Mouse (Mus musculus): ENCODE data around the gene Brd2. TPM values are rescaled to one million over a fixed set of nuclear protein-coding genes. Genes with fewer than 3 reads are reported as not detected.
"Not testable (repeated sequence)": the region's sequence is repeated elsewhere in the genome, so short reads cannot be mapped to it uniquely, and the experiment has no call there.

The Brd2 gene
- polyA plus RNA-seq, 1 experiment = 257 TPM

DNA sequence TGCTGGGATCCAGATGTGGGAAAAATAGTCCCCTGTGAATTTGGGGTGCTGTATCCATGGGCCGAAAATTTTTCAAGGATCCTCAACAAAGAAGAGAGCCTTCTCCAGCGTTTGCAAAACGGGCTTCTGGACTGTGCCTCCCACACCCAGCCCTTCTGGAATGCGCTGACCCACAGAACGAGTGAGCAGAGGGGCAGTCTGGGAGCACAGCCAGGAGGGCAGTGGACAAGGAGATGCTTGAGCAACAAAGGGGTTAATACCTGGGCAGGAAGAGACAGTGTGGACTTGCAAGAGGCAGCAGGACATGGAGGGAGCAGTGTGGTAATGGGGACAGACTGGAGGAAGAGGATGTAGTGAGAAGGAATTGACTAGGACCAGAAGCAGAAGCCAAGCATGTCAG lies 33.1 kb upstream of the Brd2 start:
- WGBS = 95% methylated on average over 5 of the region's 5 CpGs
- TF ChIP-seq POLR2A (IDR thresholded peaks at IDR 0.05; ENCODE audit: control insufficient read depth, extremely low read depth, insufficient read depth, low read length, poor library complexity) = no peak
- TF ChIP-seq CTCF (IDR thresholded peaks at IDR 0.05; ENCODE audit: borderline replicate concordance, control insufficient read depth, extremely low read depth, insufficient read depth, low read length, poor library complexity) = no peak

DNA sequence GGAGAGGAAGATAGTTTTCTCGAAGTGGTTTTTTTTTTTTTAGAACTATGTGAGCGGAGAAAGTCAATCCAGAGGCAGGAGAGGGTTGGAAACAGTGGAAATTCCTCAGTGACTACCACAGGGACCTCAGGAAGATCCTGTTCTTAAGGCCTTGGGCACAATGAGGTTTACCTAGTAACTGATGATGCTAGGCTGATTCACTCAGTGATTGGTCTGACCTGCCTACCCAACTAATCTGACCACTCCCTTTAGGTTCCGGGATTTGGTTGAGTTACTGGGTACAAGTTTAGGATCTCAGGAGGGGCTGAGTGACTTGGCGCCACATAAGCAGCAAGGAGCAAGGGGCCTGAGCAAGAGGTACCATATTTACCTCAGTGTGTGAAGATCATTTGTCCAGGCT lies 30.5 kb upstream of the Brd2 start, which contains the start of gene H2-DMb1:
H2-DMb1 (plus strand) TSS at position 150 of the 400 bp plus-strand sequence.
- Histone ChIP-seq H3K27ac (ENCODE audit: control insufficient read depth, insufficient read depth, low read length) (peak within 1 kb of the TSS; percentile 19; the same call in 1 of the 2 replicates), H3K27me3 (ENCODE audit: control insufficient read depth, insufficient read depth, low read length) (no peaks in the 10 kb centered on the region), H3K36me3 (ENCODE audit: control insufficient read depth, insufficient read depth, low read length) (no peaks in the 10 kb centered on the region), H3K4me3 (ENCODE audit: control insufficient read depth, insufficient read depth, low read length) (peak within 1 kb of the TSS; percentile 3; the same call in 1 of the 2 replicates), H3K4me1 (replicated peaks; ENCODE audit: control insufficient read depth, insufficient read depth, low read length) (peaks cover 3% of the 10 kb centered on the region; the same call in 1 of the 2 replicates)
- DNase-seq = peak; percentile 36
- WGBS = 43% methylated on average over 4 of the region's 4 CpGs
- TF ChIP-seq CTCF (IDR thresholded peaks at IDR 0.05; ENCODE audit: borderline replicate concordance, control insufficient read depth, extremely low read depth, insufficient read depth, low read length, poor library complexity) (no peak), POLR2A (IDR thresholded peaks at IDR 0.05; ENCODE audit: control insufficient read depth, extremely low read depth, insufficient read depth, low read length, poor library complexity) (no peak)

More for the DNA sequence above, 33.1 kb upstream of the Brd2 start:
- no peak overlapping the region for H3K4me3 ChIP-seq (ENCODE audit: control insufficient read depth, insufficient read depth, low read length)
- no peak overlapping the region for H3K27ac ChIP-seq (ENCODE audit: control insufficient read depth, insufficient read depth, low read length)
- no peak for DNase-seq
- peaks cover 3% of the 10 kb centered on the region; the same call in 1 of the 2 replicates for H3K4me1 ChIP-seq (replicated peaks; ENCODE audit: control insufficient read depth, insufficient read depth, low read length)
- no peaks in the 10 kb centered on the region for H3K36me3 ChIP-seq (ENCODE audit: control insufficient read depth, insufficient read depth, low read length)
- no peaks in the 10 kb centered on the region for H3K27me3 ChIP-seq (ENCODE audit: control insufficient read depth, insufficient read depth, low read length)

DNA sequence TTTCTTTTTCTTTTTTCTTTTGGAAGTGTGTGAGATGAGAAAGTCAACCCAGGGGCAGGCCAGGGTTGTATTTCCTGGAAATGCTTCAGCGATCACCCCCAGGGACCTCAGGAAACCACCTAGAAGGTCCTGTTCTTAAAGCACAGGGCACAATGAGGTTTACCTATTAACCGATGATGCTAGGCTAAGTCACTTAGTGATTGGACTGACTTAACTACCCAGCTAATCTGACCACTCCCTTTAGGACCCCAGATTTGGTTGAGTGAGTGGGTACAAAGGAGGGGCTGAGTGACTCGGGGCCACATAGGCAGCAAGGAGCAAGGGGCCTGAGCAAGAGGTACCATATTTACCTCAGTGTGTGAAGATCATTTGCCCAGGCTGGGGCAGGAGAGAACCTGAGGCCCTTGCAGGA lies 22.5 kb upstream of the Brd2 start:
- H3K4me1 ChIP-seq (replicated peaks; ENCODE audit: control insufficient read depth, insufficient read depth, low read length) = peaks cover 27% of the 10 kb centered on the region
- H3K27me3 ChIP-seq (ENCODE audit: control insufficient read depth, insufficient read depth, low read length) = no peaks in the 10 kb centered on the region
- whole genome bisulfite sequencing = 41% methylated on average over 3 of the region's 3 CpGs
- peak overlapping the region; percentile 63 for H3K27ac ChIP-seq (ENCODE audit: control insufficient read depth, insufficient read depth, low read length)
- DNase-seq = no peak
- TF ChIP-seq POLR2A (IDR thresholded peaks at IDR 0.05; ENCODE audit: control insufficient read depth, extremely low read depth, insufficient read depth, low read length, poor library complexity) (no peak), CTCF (IDR thresholded peaks at IDR 0.05; ENCODE audit: borderline replicate concordance, control insufficient read depth, extremely low read depth, insufficient read depth, low read length, poor library complexity) (no peak)
- H3K4me3 ChIP-seq (ENCODE audit: control insufficient read depth, insufficient read depth, low read length) = no peak overlapping the region; the same call in 1 of the 2 replicates
- no peaks in the 10 kb centered on the region for H3K36me3 ChIP-seq (ENCODE audit: control insufficient read depth, insufficient read depth, low read length)

DNA sequence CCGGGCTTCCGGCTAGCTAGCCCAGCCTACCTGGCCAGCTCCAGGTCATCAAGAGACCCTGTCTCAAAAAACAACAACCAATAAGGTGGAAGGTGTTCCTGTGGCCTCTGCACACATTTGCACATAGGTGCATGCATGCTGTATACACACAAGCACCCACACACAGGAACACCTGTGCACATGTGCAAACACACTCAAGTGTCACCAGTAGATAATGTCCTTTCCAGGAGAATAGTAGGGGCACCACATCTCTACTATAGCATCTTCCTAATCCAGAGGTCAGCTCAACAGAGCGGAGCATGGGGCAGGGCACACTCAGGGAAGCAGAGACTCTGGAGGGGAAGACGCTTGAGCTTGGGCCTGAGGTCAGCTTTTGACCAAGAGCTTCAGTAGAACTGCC lies 21.8 kb upstream of the Brd2 start:
- 75% methylated on average over 4 of the region's 4 CpGs for WGBS
- not testable (repeated sequence) for H3K4me3 ChIP-seq (ENCODE audit: control insufficient read depth, insufficient read depth, low read length); H3K27ac ChIP-seq (ENCODE audit: control insufficient read depth, insufficient read depth, low read length)

DNA sequence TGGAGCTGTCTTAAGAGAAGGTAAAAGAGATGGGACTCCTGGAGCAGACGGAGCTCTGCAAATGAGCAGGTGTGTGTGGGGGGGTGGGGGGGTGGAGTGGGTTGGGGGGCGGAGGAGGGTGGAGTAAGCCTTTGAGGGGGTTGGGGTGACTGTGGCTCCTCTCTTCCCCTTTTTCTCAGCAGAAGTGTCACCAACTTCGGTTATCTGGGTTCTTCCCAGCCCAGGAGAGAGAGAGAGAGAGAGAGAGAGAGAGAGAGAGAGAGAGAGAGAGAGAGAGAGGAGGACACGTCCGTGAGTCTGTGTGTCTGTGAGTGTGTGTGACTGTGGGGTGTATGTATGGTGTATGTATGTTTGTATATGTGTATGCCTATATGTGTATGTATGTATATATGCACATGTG lies 21.0 kb upstream of the Brd2 start:
- 15% methylated on average over 5 of the region's 5 CpGs for WGBS
- TF ChIP-seq POLR2A (IDR thresholded peaks at IDR 0.05; ENCODE audit: control insufficient read depth, extremely low read depth, insufficient read depth, low read length, poor library complexity) (no peak), CTCF (IDR thresholded peaks at IDR 0.05; ENCODE audit: borderline replicate concordance, control insufficient read depth, extremely low read depth, insufficient read depth, low read length, poor library complexity) (no peak)
- Histone ChIP-seq H3K36me3 (ENCODE audit: control insufficient read depth, insufficient read depth, low read length) (no peaks in the 10 kb centered on the region), H3K27ac (ENCODE audit: control insufficient read depth, insufficient read depth, low read length) (peak overlapping the region; percentile 87), H3K27me3 (ENCODE audit: control insufficient read depth, insufficient read depth, low read length) (no peaks in the 10 kb centered on the region), H3K4me1 (replicated peaks; ENCODE audit: control insufficient read depth, insufficient read depth, low read length) (peaks cover 27% of the 10 kb centered on the region), H3K4me3 (ENCODE audit: control insufficient read depth, insufficient read depth, low read length) (no peak overlapping the region; the same call in 1 of the 2 replicates)
- no peak for DNase-seq

More for the DNA sequence above, 21.8 kb upstream of the Brd2 start:
- H3K4me1 ChIP-seq (replicated peaks; ENCODE audit: control insufficient read depth, insufficient read depth, low read length) = peaks cover 27% of the 10 kb centered on the region
- DNase-seq; H3K27me3 ChIP-seq (ENCODE audit: control insufficient read depth, insufficient read depth, low read length); H3K36me3 ChIP-seq (ENCODE audit: control insufficient read depth, insufficient read depth, low read length): not testable (repeated sequence)

DNA sequence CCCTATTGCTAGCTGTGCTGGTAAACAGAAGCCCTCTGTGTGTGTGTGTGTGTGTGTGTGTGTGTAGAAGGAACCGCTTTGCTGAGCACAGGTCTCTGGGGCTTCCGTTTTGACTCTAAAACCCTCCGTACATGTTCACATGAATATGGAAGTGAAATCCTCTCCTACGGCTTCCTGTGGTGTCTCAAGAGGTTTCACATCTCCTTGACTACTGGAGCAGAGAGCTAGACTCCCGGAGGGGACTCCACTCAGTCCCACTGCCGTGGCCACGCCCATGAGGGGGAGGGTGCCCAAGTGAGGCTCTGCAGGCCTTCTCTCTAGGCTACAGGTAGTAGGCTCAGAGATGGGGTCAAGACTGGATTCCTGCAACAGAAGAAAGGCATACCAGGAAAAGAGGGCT lies 20.6 kb upstream of the Brd2 start, which contains the start of gene H2-DMb2:
H2-DMb2 (plus strand) TSS at position 275 of the 400 bp plus-strand sequence.
- TF ChIP-seq POLR2A (IDR thresholded peaks at IDR 0.05; ENCODE audit: control insufficient read depth, extremely low read depth, insufficient read depth, low read length, poor library complexity) = no peak
- no peak for TF ChIP-seq CTCF (IDR thresholded peaks at IDR 0.05; ENCODE audit: borderline replicate concordance, control insufficient read depth, extremely low read depth, insufficient read depth, low read length, poor library complexity)
- DNase-seq = peak; percentile 87
- peak within 1 kb of the TSS; percentile 8 for H3K4me3 ChIP-seq (ENCODE audit: control insufficient read depth, insufficient read depth, low read length)
- H3K27ac ChIP-seq (ENCODE audit: control insufficient read depth, insufficient read depth, low read length) = peak within 1 kb of the TSS; percentile 87
- 4% methylated on average over 7 of the region's 7 CpGs for WGBS
- no peaks in the 10 kb centered on the region for H3K36me3 ChIP-seq (ENCODE audit: control insufficient read depth, insufficient read depth, low read length)
- H3K27me3 ChIP-seq (ENCODE audit: control insufficient read depth, insufficient read depth, low read length) = no peaks in the 10 kb centered on the region
- peaks cover 27% of the 10 kb centered on the region for H3K4me1 ChIP-seq (replicated peaks; ENCODE audit: control insufficient read depth, insufficient read depth, low read length)

DNA sequence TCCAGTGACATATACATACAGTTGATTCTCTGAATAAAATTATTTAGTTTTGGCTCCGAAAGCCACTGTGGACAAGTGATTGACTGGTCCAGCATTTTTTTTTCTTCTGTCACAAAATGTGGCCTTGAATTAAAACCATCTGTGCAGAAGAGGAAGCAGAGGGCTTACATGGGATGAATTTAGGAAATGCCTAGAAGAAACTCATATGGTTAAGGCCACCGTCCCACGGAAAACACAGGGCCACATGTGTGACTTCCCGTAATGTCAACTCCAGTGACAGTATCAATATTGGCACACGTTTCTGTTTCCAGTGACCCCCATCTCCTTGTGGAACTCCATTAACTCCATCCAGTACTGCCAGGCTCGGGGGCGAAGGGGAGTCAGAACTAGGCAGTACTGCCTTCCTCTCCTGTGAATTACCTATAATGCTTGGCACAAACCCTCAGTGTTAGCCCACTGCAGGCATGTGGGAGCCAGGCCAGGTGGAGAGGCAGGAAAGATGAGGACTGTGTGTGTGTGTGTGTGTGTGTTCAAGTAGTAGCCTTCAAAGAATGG lies 20.1 kb upstream of the Brd2 start:
- 44% methylated on average over 7 of the region's 7 CpGs for WGBS
- Histone ChIP-seq H3K36me3 (ENCODE audit: control insufficient read depth, insufficient read depth, low read length) (no peaks in the 10 kb centered on the region), H3K4me3 (ENCODE audit: control insufficient read depth, insufficient read depth, low read length) (peak overlapping the region; percentile 8; the same call in 1 of the 2 replicates), H3K27ac (ENCODE audit: control insufficient read depth, insufficient read depth, low read length) (peak overlapping the region; percentile 87), H3K4me1 (replicated peaks; ENCODE audit: control insufficient read depth, insufficient read depth, low read length) (peaks cover 27% of the 10 kb centered on the region), H3K27me3 (ENCODE audit: control insufficient read depth, insufficient read depth, low read length) (no peaks in the 10 kb centered on the region)
- TF ChIP-seq POLR2A (IDR thresholded peaks at IDR 0.05; ENCODE audit: control insufficient read depth, extremely low read depth, insufficient read depth, low read length, poor library complexity) (no peak), CTCF (IDR thresholded peaks at IDR 0.05; ENCODE audit: borderline replicate concordance, control insufficient read depth, extremely low read depth, insufficient read depth, low read length, poor library complexity) (no peak)
- no peak for DNase-seq

All from thymus, adult 2 months (tissue).